Comparison of ENCODE assay signal across 11 mouse cellular contexts in genomic region chr7:80828146-80828860, GRCm38 (mm10). TPM values are rescaled to one million over a fixed set of nuclear protein-coding genes. Genes with fewer than 3 reads are reported as not detected.
DNase-seq lines count a peak whose midpoint lies in the region; ATAC-seq and TF ChIP-seq lines count a peak whose summit lies in the region.
"Had no signal": no experiment of that assay in that cellular context is flagged by ENCODE, and none has a peak within 500 bp of the region (broad histone marks: within the 10 kb centered on the region; RNA-seq: fewer than 3 reads in every experiment).

No protein-coding gene starts in this region.

- H3K9ac ChIP-seq in lung, embryonic 14.5 days = no peak overlapping the region
- no peak overlapping the region for H3K9ac ChIP-seq in hindbrain, postnatal 0 days (replicated peaks; ENCODE audit: low read length)
- H3K9ac ChIP-seq: heart, embryonic 15.5 days; lung, embryonic 15.5 days had no signal

- no peak overlapping the region for H3K27ac ChIP-seq in lung, embryonic 14.5 days (ENCODE audit: low read depth)
- H3K27ac ChIP-seq in hindbrain, postnatal 0 days = no peak overlapping the region
- no peak overlapping the region for H3K27ac ChIP-seq in midbrain, embryonic 10.5 days (replicated peaks)
- H3K27ac ChIP-seq: heart, embryonic 15.5 days; lung, embryonic 15.5 days had no signal

- peak; percentile 73 for ATAC-seq in activated CD4-positive, CD25-positive, alpha-beta regulatory T cell, adult 4 months
- ATAC-seq in lung, embryonic 14.5 days (ENCODE audit: insufficient read depth) = no peak
- no peak for ATAC-seq in hindbrain, postnatal 0 days

- WGBS in lung, adult 2 months = 61% methylated on average over 18 of the region's 18 CpGs
- 67% methylated on average over 18 of the region's 18 CpGs for WGBS in lung, embryonic 14.5 days
- WGBS in hindbrain, postnatal 0 days = 65% methylated on average over 18 of the region's 18 CpGs
- 85% methylated on average over 18 of the region's 18 CpGs for WGBS in midbrain, embryonic 10.5 days

- peaks cover 2% of the 10 kb centered on the region for H3K4me1 ChIP-seq in lung, adult 2 months (ENCODE audit: control insufficient read depth, insufficient read depth, low read length)
- peaks cover 14% of the 10 kb centered on the region for H3K4me1 ChIP-seq in lung, embryonic 14.5 days (ENCODE audit: insufficient read depth)
- H3K4me1 ChIP-seq in hindbrain, postnatal 0 days (ENCODE audit: insufficient read depth, low read length) = no peaks in the 10 kb centered on the region
- 0 out of 2 replicates have a peak, but pooled peaks cover 3% of the 10 kb centered on the region for H3K4me1 ChIP-seq in midbrain, embryonic 10.5 days

- H3K9me3 ChIP-seq in lung, embryonic 14.5 days (ENCODE audit: low read depth, low read length) = no peaks in the 10 kb centered on the region
- no peaks in the 10 kb centered on the region for H3K9me3 ChIP-seq in hindbrain, postnatal 0 days (ENCODE audit: low read length)
- H3K9me3 ChIP-seq in midbrain, embryonic 10.5 days (replicated peaks) = no peaks in the 10 kb centered on the region
- H3K9me3 ChIP-seq: heart, embryonic 15.5 days; lung, embryonic 15.5 days had no signal

- peak; percentile 47 to 51 for DNase-seq in lung, adult 18-20 months
- no peak for DNase-seq in lung, adult 2 months
- DNase-seq in lung, embryonic 14.5 days = peak; percentile 52
- peak; percentile 61 for DNase-seq in thymus, postnatal 25 days
- no peak for DNase-seq in hindbrain, postnatal 0 days (ENCODE audit: low spot score)
- no peak for DNase-seq in midbrain, embryonic 10.5 days (ENCODE audit: low spot score)
- no peak for DNase-seq in cerebellum, adult 9-11 months
- DNase-seq: cerebellum, adult 11 months had no signal

- no peak for TF ChIP-seq CTCF in lung, adult 2 months (IDR thresholded peaks at IDR 0.05; ENCODE audit: insufficient read depth, low read length)
- no peak for TF ChIP-seq CTCF in lung, embryonic 14.5 days (IDR thresholded peaks at IDR 0.05; ENCODE audit: low read depth)
- TF ChIP-seq CTCF in hindbrain, postnatal 0 days (IDR thresholded peaks at IDR 0.05; ENCODE audit: low read depth) = no peak

- no peaks in the 10 kb centered on the region for H3K36me3 ChIP-seq in lung, embryonic 14.5 days (ENCODE audit: insufficient read depth)
- no peaks in the 10 kb centered on the region for H3K36me3 ChIP-seq in hindbrain, postnatal 0 days (ENCODE audit: insufficient read depth, low read length)
- H3K36me3 ChIP-seq in midbrain, embryonic 10.5 days = no peaks in the 10 kb centered on the region
- H3K36me3 ChIP-seq: heart, embryonic 15.5 days; lung, embryonic 15.5 days had no signal

- H3K4me2 ChIP-seq in lung, embryonic 14.5 days = no peak overlapping the region
- H3K4me2 ChIP-seq in hindbrain, postnatal 0 days (ENCODE audit: low read depth, low read length) = no peak overlapping the region
- H3K4me2 ChIP-seq: heart, embryonic 15.5 days; lung, embryonic 15.5 days had no signal

- no peak for TF ChIP-seq POLR2A in lung, adult 2 months (IDR thresholded peaks at IDR 0.05; ENCODE audit: borderline replicate concordance, extremely low read depth, low read depth, low read length)

- H3K4me3 ChIP-seq in lung, adult 2 months (replicated peaks; ENCODE audit: extremely low read depth, low read depth, low read length) = no peak overlapping the region
- H3K4me3 ChIP-seq in lung, embryonic 14.5 days (ENCODE audit: low read depth, low read length) = no peak overlapping the region
- no peak overlapping the region for H3K4me3 ChIP-seq in hindbrain, postnatal 0 days (ENCODE audit: low read length)
- H3K4me3 ChIP-seq in midbrain, embryonic 10.5 days = no peak overlapping the region
- H3K4me3 ChIP-seq: heart, embryonic 15.5 days; lung, embryonic 15.5 days had no signal

- H3K27me3 ChIP-seq in lung, embryonic 14.5 days (ENCODE audit: insufficient read depth, low read length) = no peaks in the 10 kb centered on the region
- H3K27me3 ChIP-seq in hindbrain, postnatal 0 days (ENCODE audit: insufficient read depth, low read length) = no peaks in the 10 kb centered on the region
- no peaks in the 10 kb centered on the region for H3K27me3 ChIP-seq in midbrain, embryonic 10.5 days (ENCODE audit: low read depth, poor library complexity, severe bottlenecking)
- H3K27me3 ChIP-seq: heart, embryonic 15.5 days; lung, embryonic 15.5 days had no signal

RNA-seq across cellular contexts. Expression of gene Iqgap1, which starts 2.5 kb away (rescaled TPM):
- polyA plus RNA-seq in lung, adult 2 months (2012; rRNA removed) = 118 and 135 TPM in 2 replicates
- 100 to 1,000 TPM; 203 to 267 TPM for polyA plus RNA-seq in activated CD4-positive, CD25-positive, alpha-beta regulatory T cell, adult 4 months (2017; shearing (Covaris generic))
- 92.3 and 95.2 TPM in 2 replicates for polyA plus RNA-seq in lung, embryonic 14.5 days (2014; fragmentation: Nextera tagmentation; extraction: Ambion mirVana)
- 23.5 and 29.4 TPM in 2 replicates for total RNA-seq in hindbrain, postnatal 0 days (2014; rRNA removed)
- polyA plus RNA-seq in hindbrain, postnatal 0 days (2015; fragmentation: Nextera tagmentation; extraction: Ambion mirVana) = 15.7 and 16.6 TPM in 2 replicates
- polyA plus RNA-seq in midbrain, embryonic 10.5 days (2016; fragmentation: Nextera tagmentation; extraction: Ambion mirVana) = 23.7 and 27.1 TPM in 2 replicates

RNA-seq across cellular contexts. Expression of gene Zscan2, which starts 32.4 kb away (rescaled TPM):
- 5.5 and 6.2 TPM in 2 replicates for polyA plus RNA-seq in lung, adult 2 months (2012; rRNA removed)
- 1 to 10 TPM; 3.0 to 3.3 TPM for polyA plus RNA-seq in activated CD4-positive, CD25-positive, alpha-beta regulatory T cell, adult 4 months (2017; shearing (Covaris generic))
- polyA plus RNA-seq in lung, embryonic 14.5 days (2014; fragmentation: Nextera tagmentation; extraction: Ambion mirVana) = 2.2 and 3.2 TPM in 2 replicates
- 19.9 and 22.2 TPM in 2 replicates for total RNA-seq in hindbrain, postnatal 0 days (2014; rRNA removed)
- polyA plus RNA-seq in hindbrain, postnatal 0 days (2015; fragmentation: Nextera tagmentation; extraction: Ambion mirVana) = 2.2 and 2.5 TPM in 2 replicates
- 2.5 and 2.9 TPM in 2 replicates for polyA plus RNA-seq in midbrain, embryonic 10.5 days (2016; fragmentation: Nextera tagmentation; extraction: Ambion mirVana)

Comparison
In these comparisons a context has a peak if more than half of its experiments do, and no peak if none do; other contexts are left out.
1. DNase-seq: peak in lung, adult 18-20 months (2 of 2), lung, embryonic 14.5 days (single experiment) and thymus, postnatal 25 days (single experiment); none in lung, adult 2 months (single experiment), hindbrain, postnatal 0 days (single experiment), midbrain, embryonic 10.5 days (single experiment) and cerebellum, adult 9-11 months (single experiment).